Mouse (Mus musculus) midbrain, embryonic 14.5 days (tissue): Measurements from ENCODE around the gene Mgst2. TPM values are rescaled to one million over a fixed set of nuclear protein-coding genes. Genes with fewer than 3 reads are reported as not detected.
A peak's percentile ranks its signal among the peaks of the same experiment; 100 is the strongest.

Source experiments
- ATAC-seq: fragments of 200-750 bp; cut with Nextera tagmentation; 2 replicates; pipeline ENCODE4 v1.8.0; 2017; ENCODE audit warnings: moderate number of reproducible peaks, moderate library complexity; ENCODE audit not compliant: low FRiP score, low TSS enrichment
- DNase-seq: peaks from one replicate; pipeline ENCODE4 v3.0.0-alpha.2; 2015
- H3K27ac ChIP-seq: fragments of 300-500 bp; sonication (generic); replicated peaks from 2 replicates; pipeline ENCODE4 v1.5.1; 2014; ENCODE audit warnings: mild to moderate bottlenecking, low read depth, low read length, moderate library complexity
- H3K27me3 ChIP-seq: fragments of 300-500 bp; sonication (generic); 2 replicates; pipeline ENCODE4 v1.6.1; 2014; ENCODE audit warnings: low read length, control low read depth, mixed read lengths; ENCODE audit not compliant: control insufficient read depth, insufficient read depth
- H3K36me3 ChIP-seq: fragments of 300-500 bp; sonication (generic); 2 replicates; pipeline ENCODE4 v1.6.1; 2014; ENCODE audit warnings: low read length, control low read depth; ENCODE audit not compliant: control insufficient read depth, insufficient read depth
- H3K4me1 ChIP-seq: fragments of 300-500 bp; sonication (generic); 2 replicates; pipeline ENCODE4 v1.6.1; 2014; ENCODE audit warnings: mild to moderate bottlenecking, antibody characterized with exemption, low read length, control low read depth; ENCODE audit not compliant: control insufficient read depth, insufficient read depth
- H3K4me2 ChIP-seq: fragments of 300-500 bp; sonication (generic); 2 replicates; pipeline ENCODE4 v1.6.1; 2014; ENCODE audit warnings: mild to moderate bottlenecking, low read length, moderate library complexity
- H3K4me3 ChIP-seq: fragments of 300-500 bp; sonication (generic); replicated peaks from 2 replicates; pipeline ENCODE4 v1.5.1; 2014; ENCODE audit warnings: low read depth, low read length
- H3K9ac ChIP-seq: fragments of 300-500 bp; sonication (generic); replicated peaks from 2 replicates; pipeline ENCODE4 v1.6.1; 2014; ENCODE audit warnings: mild to moderate bottlenecking, low read length, moderate library complexity
- H3K9me3 ChIP-seq: fragments of 300-500 bp; sonication (generic); 2 replicates; pipeline ENCODE4 v1.6.1; 2016; ENCODE audit warnings: low read length, control low read depth, mixed read lengths; ENCODE audit not compliant: control insufficient read depth
- WGBS: fragments of 180-500 bp; shearing (Covaris S2); extraction: QIAGEN DNeasy Blood & Tissue Kit; methylation state at CpG from one replicate; pipeline ENCODE4 v1.1.7; 2014; 5-methylcytosine and 5-hydroxymethylcytosine counted together
- polyA plus RNA-seq: library from polyadenylated mRNA; unstranded; fragments of >200 nt; fragmentation: Nextera tagmentation; extraction: Ambion mirVana; gene quantifications from 2 replicates; pipeline ENCODE4 v1.2.1, GENCODE M21; 2014

Mgst2 gene
- polyA plus RNA-seq, 1 experiment from 2014 or later: 0.46 TPM

DNA sequence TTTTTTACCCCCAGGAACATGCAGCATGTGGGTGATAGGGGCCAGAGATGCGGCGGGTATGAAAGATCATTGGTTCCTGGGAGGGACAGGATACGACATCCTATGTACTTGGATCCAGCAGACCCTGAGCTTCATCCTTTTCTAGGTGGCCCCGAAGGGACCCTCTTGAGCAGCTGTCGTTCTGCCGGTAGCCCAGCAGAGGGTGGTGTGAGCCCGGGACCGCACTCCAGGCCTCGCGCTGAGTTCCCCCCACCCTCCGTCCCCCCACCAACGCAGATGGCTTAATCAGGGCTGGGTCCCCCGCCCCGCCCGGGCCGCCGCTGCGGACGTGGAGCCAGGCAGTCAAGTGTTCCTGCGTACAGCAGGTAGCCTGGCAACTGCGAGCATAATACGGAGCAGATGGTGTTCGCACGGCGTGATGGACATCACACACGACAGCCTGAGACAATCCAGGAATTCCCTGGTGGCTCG, 41.2 kb downstream of the Mgst2 start:
- Histone ChIP-seq H3K27me3 (no peaks in the 10 kb centered on the region), H3K4me1 (peaks cover 37% of the 10 kb centered on the region), H3K4me2 (peak overlapping the region; percentile 58), H3K27ac (peak overlapping the region; percentile 96), H3K9ac (peak overlapping the region; percentile 60), H3K9me3 (no peaks in the 10 kb centered on the region), H3K4me3 (peak overlapping the region; percentile 26), H3K36me3 (no peaks in the 10 kb centered on the region)
- WGBS: under 1% methylated on average over 27 of the region's 27 CpGs
- ATAC-seq (peak; percentile 96), DNase-seq (peak; percentile 96)

DNA sequence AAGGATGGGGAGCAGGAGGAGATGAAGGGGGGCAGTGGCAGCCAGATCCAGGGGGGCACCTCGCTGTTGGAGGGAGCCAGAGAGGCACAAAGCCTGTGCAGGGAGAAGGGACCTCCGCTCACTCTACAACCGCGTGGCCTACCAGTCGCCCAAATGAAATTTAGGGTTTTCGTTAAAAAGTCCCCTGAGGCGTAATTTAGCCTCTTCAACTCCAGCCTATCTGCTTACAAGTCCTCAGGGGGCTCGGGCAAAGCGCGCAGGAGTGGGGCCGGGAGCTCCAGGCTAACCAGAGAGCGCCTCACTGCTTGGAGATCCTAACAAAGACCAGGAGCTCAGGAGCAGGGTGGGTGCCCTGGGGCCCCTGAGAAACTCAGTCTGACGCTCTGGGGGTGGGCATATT, 41.8 kb downstream of the Mgst2 start:
- H3K4me2 ChIP-seq: peak overlapping the region; percentile 58
- peak overlapping the region; percentile 60 for H3K9ac ChIP-seq
- H3K27me3 ChIP-seq: no peaks in the 10 kb centered on the region
- no peaks in the 10 kb centered on the region for H3K36me3 ChIP-seq
- DNase-seq (peak; percentile 78), ATAC-seq (peak; percentile 81)
- H3K27ac ChIP-seq: peak overlapping the region; percentile 96
- H3K4me3 ChIP-seq: peak overlapping the region; percentile 26
- 3% methylated on average over 13 of the region's 13 CpGs for WGBS
- peaks cover 37% of the 10 kb centered on the region for H3K4me1 ChIP-seq
- H3K9me3 ChIP-seq: no peaks in the 10 kb centered on the region

DNA sequence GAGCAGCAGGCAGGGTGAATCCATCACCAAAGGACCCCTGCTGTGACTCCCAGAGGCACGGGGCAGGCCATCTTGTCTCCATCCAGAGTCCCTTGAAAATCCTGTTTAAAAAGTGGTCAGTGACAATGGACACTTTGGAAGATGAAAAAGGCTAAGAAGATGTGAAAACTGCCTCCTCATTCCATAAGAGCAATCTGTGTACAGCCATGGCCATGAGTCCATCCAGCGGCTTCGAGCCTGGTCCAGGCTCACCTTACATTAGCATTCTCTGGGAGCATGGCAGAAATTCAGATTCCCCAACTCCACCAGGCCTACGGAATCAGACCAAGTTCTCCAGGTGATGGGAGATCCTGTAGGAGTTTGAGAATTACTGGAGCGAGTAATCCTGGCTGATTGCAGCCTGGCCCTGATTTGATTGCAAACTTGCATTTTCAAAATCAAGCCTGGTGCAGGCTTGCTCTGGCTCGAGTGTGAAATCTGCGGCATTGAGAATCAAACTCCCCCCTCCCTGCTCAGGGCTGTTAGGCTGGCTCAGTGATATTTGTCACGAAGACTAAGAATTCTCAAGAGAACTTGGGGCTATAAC, 42.6 kb downstream of the Mgst2 start:
- H3K4me2 ChIP-seq: peak overlapping the region; percentile 58
- 56% methylated on average over 8 of the region's 8 CpGs for WGBS
- no peak overlapping the region for H3K4me3 ChIP-seq
- no peak for ATAC-seq
- peak; percentile 40 for DNase-seq
- H3K36me3 ChIP-seq: no peaks in the 10 kb centered on the region
- H3K9ac ChIP-seq: peak overlapping the region; percentile 60; the same call in 1 of the 2 replicates
- peaks cover 37% of the 10 kb centered on the region for H3K4me1 ChIP-seq
- no peaks in the 10 kb centered on the region for H3K27me3 ChIP-seq
- peak overlapping the region; percentile 96 for H3K27ac ChIP-seq
- no peaks in the 10 kb centered on the region for H3K9me3 ChIP-seq

DNA sequence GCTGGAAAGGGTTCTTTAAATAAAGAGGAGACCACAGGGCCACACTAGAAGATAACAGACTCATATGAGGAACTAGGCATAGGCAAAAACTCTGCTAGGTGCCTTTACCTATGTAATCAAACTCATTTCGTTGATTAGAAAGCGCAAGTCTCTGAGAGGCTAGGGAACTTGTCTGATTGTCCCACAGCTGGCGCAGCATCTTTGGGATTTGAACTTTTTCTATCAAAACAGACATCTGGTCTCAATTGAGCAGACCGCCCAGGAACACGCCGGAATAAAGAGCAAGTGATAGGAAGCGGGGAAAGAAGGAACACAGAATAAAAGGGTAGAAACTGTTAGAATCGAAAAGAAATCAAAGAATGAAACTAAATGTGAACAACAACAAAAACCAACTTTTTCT, 43.3 kb downstream of the Mgst2 start:
- no peak for DNase-seq
- Histone ChIP-seq H3K36me3 (no peaks in the 10 kb centered on the region), H3K9me3 (no peaks in the 10 kb centered on the region), H3K4me3 (no peak overlapping the region), H3K27ac (no peak overlapping the region), H3K27me3 (no peaks in the 10 kb centered on the region), H3K4me1 (peaks cover 37% of the 10 kb centered on the region), H3K9ac (no peak overlapping the region), H3K4me2 (no peak overlapping the region)
- ATAC-seq: no peak
- WGBS: 92% methylated on average over 8 of the region's 8 CpGs

DNA sequence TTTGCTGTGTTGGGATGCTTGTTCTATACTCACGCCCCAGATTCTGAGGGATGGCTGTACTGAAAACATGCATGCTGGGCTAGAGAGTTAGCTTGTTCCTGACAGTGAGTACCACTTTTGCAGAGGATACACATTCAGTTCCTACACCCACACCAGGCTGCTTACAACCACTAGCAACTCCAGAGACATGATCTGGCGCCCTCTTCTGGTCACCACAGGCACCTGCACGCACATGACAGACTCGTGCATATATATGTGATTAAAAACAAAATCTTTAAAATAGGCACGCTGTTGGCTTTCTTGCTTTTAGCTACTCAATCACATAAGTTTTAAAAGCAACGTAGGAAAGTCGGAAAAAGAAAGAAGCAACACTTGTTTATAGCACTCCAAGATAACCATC, 45.1 kb downstream of the Mgst2 start:
- Histone ChIP-seq H3K4me3 (no peak overlapping the region), H3K4me1 (peaks cover 27% of the 10 kb centered on the region), H3K9ac (no peak overlapping the region), H3K4me2 (no peak overlapping the region), H3K27me3 (no peaks in the 10 kb centered on the region), H3K27ac (no peak overlapping the region), H3K36me3 (no peaks in the 10 kb centered on the region), H3K9me3 (no peaks in the 10 kb centered on the region)
- DNase-seq (no peak), ATAC-seq (no peak)
- 88% methylated on average over 7 of the region's 7 CpGs for WGBS

DNA sequence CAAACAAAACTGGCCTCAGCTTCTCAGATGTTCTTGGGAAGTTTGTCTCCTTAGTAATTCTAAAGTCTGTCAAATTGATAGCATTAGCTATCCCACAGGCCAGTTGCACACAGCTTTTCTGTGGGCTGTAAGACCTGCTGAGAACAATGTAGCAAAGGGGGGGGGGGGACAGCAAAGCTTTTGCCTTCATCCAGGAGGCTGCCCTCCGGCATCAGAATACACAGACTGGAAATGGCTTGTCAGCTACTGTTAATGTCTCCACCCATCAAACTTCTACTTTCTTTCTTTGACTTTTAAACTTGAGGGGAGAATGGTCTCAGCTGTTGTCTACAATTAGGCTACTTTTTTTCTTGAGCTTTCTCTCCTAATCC, 48.2 kb downstream of the Mgst2 start:
- Histone ChIP-seq H3K36me3 (no peaks in the 10 kb centered on the region), H3K27ac (no peak overlapping the region), H3K4me1 (no peaks in the 10 kb centered on the region), H3K27me3 (no peaks in the 10 kb centered on the region), H3K4me3 (no peak overlapping the region), H3K4me2 (no peak overlapping the region), H3K9me3 (no peaks in the 10 kb centered on the region), H3K9ac (no peak overlapping the region)
- WGBS: 53% methylated on average over 1 of the region's 1 CpGs
- DNase-seq (no peak), ATAC-seq (no peak)

DNA sequence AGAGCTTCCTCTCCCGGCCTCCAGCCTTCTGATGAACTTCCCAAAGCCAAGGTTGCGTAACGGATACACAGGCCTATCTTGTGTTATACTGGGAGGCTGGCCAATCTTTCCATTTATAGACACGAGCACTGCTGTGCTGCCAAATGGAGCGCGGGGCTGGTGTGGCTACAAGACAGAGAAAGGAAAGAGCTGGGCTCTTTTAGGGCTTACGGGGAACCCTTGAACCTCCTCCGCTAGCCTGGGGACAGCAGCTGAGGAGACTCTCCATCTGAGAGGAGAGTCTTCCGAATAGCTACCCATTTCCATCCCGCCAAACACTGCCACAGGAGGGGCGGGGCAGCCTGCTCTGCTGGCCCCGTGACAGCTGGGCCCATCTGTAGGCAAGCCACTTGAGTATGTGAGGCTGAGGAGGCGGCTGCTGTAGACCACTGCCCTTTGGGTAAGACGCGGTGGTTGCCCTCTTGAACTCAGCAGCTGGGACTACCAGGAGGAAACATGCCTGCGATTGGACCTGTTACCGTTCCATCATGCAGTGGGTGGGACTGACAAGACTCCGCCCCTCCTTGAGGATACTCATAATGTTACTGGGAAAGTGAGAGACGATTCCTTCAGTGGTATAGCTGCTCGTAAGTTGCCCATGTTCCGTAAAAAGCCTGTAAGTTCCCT, 48.7 kb downstream of the Mgst2 start:
- no peak overlapping the region for H3K4me2 ChIP-seq
- no peak overlapping the region for H3K4me3 ChIP-seq
- DNase-seq: peak; percentile 69
- H3K36me3 ChIP-seq: no peaks in the 10 kb centered on the region
- no peaks in the 10 kb centered on the region for H3K27me3 ChIP-seq
- 68% methylated on average over 21 of the region's 21 CpGs for WGBS
- no peak for ATAC-seq
- H3K9me3 ChIP-seq: no peaks in the 10 kb centered on the region
- H3K9ac ChIP-seq: no peak overlapping the region
- H3K27ac ChIP-seq: 0 out of 2 replicates have a peak overlapping the region, but pooled peaks have one; percentile 38
- H3K4me1 ChIP-seq: no peaks in the 10 kb centered on the region

DNA sequence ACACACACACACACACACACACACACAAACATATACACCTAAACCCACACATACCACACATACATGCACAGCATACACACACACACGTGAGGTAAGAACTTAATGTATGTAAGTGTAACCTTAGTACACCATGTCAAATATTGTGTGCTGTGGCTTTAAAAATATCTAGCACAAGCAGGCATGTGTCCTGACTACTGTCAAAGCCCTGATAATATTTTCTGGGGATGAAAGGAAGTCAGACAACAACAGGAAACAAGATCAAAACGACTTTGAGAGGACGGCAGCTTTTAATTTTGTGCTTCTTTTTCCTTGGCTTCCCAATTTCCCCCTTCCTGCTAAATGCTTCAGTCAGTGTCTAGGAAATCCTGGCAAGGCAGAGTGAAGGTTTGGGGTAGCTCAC, 52.2 kb downstream of the Mgst2 start:
- WGBS: 59% methylated on average over 3 of the region's 3 CpGs
- H3K27me3 ChIP-seq: no peaks in the 10 kb centered on the region
- no peaks in the 10 kb centered on the region for H3K36me3 ChIP-seq
- no peak overlapping the region for H3K4me2 ChIP-seq
- DNase-seq (no peak), ATAC-seq (no peak)
- no peak overlapping the region for H3K4me3 ChIP-seq
- H3K27ac ChIP-seq: no peak overlapping the region
- H3K9me3 ChIP-seq: no peaks in the 10 kb centered on the region
- no peak overlapping the region for H3K9ac ChIP-seq
- H3K4me1 ChIP-seq: no peaks in the 10 kb centered on the region

DNA sequence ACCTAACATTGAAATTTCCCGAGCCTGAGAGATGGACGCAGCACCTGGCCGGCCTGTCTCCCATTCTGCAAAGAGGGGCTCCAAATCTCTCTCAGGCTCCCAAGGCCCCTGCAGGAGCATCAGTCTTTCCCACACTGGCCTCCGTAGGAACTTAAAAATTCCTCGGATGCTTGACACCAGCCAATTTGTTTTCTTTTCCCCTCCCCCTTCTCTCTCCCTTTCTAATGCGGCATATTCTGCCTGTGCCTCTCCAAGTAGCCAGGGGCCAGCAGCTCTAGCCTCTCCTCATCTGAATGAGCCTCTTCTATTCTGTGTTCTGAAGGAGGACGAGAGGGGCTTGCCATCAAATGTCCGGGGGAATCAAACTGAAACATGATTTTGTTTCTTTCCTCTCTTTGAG, 53.1 kb downstream of the Mgst2 start:
- DNase-seq: peak; percentile 41
- ATAC-seq: no peak
- Histone ChIP-seq H3K9me3 (no peaks in the 10 kb centered on the region), H3K27me3 (no peaks in the 10 kb centered on the region), H3K9ac (no peak overlapping the region), H3K36me3 (no peaks in the 10 kb centered on the region), H3K4me1 (no peaks in the 10 kb centered on the region), H3K27ac (no peak overlapping the region), H3K4me3 (no peak overlapping the region), H3K4me2 (no peak overlapping the region)
- 22% methylated on average over 8 of the region's 8 CpGs for WGBS
